Mouse (Mus musculus): ENCODE results near the gene Gipc3.

GRCm38 (mm10) chr10:81327959-81328358 is 15.1 kb downstream of the Gipc3 start:
- no peak for TF ChIP-seq CTCF (IDR thresholded peaks at IDR 0.05; ENCODE audit: control insufficient read depth, insufficient read depth, low read length)
- TF ChIP-seq POLR2A (IDR thresholded peaks at IDR 0.05; ENCODE audit: borderline replicate concordance, control insufficient read depth, low read depth, low read length) = no peak
